Mouse (Mus musculus): ENCODE measurements at regions not wholly inside any gene's neighbourhood (a gene's known extent, or its start where the extent isn't known, plus 50 kb on each side); places are given as distances from the start of the nearest gene placed in this dataset.

- TF ChIP-seq FLI1 (IDR thresholded peaks at IDR 0.05; ENCODE audit: low read length) (no peak), GATA1 (IDR thresholded peaks at IDR 0.05; ENCODE audit: borderline replicate concordance, low read length) (no peak)
Measured at GRCm38 (mm10) chr17:51407046-51407445, 227.9 kb upstream of the Tbc1d5 start.

All from megakaryocyte, embryonic 14.5 days (primary cell).